Comparison of ENCODE assay signal across 8 mouse cellular contexts in the genomic region with DNA sequence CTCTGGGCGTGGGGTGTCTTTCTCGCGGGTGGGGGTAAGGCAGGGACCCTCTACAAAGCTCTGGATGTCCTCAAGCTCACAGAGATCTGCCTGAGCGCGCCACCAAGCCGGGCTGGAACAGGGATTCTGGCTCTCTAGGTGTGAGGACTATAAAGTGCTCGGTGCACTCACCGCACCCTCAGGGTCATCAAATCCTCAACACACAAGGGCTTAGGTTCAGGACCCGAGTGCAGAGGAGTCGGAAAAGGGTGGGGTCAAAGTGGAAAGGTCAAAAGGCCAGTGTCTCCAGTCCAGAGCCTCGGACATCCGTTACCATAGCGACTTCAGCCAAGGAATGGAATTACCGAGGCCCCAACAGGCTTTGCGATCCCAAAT. TPM values are rescaled to one million over a fixed set of nuclear protein-coding genes. Genes with fewer than 3 reads are reported as not detected.
DNase-seq lines count a peak whose midpoint lies in the region; ATAC-seq and TF ChIP-seq lines count a peak whose summit lies in the region.

No protein-coding gene starts in this region.

- peak overlapping the region; percentile 67 to 76 for H3K4me3 ChIP-seq in heart, embryonic 14.5 days (ENCODE audit: control insufficient read depth in 1 of 2, insufficient read depth in 1 of 2, low read depth in 1 of 2, low read length in 2 of 2)
- H3K4me3 ChIP-seq in MEL (ENCODE audit: control insufficient read depth in 1 of 2, insufficient read depth in 1 of 2, low read depth in 2 of 2, low read length in 2 of 2), result peak overlapping the region; percentile 52 to 93
- peak overlapping the region; percentile 88 for H3K4me3 ChIP-seq in hindbrain, embryonic 12.5 days
- H3K4me3 ChIP-seq in midbrain, embryonic 12.5 days, result peak overlapping the region; percentile 81

- no peak; the same call in 1 of the 2 replicates for ATAC-seq in heart, embryonic 14.5 days (ENCODE audit: insufficient number of reproducible peaks, insufficient read depth, low FRiP score, low read depth)
- ATAC-seq in hindbrain, embryonic 12.5 days (ENCODE audit: low FRiP score), result no peak; the same call in 1 of the 2 replicates
- no peak; the same call in 1 of the 2 replicates for ATAC-seq in midbrain, embryonic 12.5 days (ENCODE audit: low FRiP score, low read depth)

- no peak for TF ChIP-seq CTCF in MEL (IDR thresholded peaks at IDR 0.05 in 2 of 3, conservative IDR thresholded peaks at IDR 0.05 in 1 of 3; ENCODE audit: control insufficient read depth in 1 of 3, insufficient read depth in 1 of 3, low read depth in 2 of 3, low read length in 3 of 3, poor library complexity in 1 of 3, severe bottlenecking in 1 of 3)

- H3K9me3 ChIP-seq in heart, embryonic 14.5 days (ENCODE audit: control insufficient read depth, low read length), result no peaks in the 10 kb centered on the region
- no peaks in the 10 kb centered on the region for H3K9me3 ChIP-seq in MEL (replicated peaks; ENCODE audit: insufficient read depth, low read length)
- H3K9me3 ChIP-seq in hindbrain, embryonic 12.5 days (replicated peaks), result no peaks in the 10 kb centered on the region
- no peaks in the 10 kb centered on the region for H3K9me3 ChIP-seq in midbrain, embryonic 12.5 days

- 6% methylated on average over 15 of the region's 15 CpGs for WGBS in heart, embryonic 14.5 days
- 8% methylated on average over 15 of the region's 15 CpGs for WGBS in hindbrain, embryonic 12.5 days
- WGBS in midbrain, embryonic 12.5 days, result 3% methylated on average over 15 of the region's 15 CpGs

- peaks cover 10% of the 10 kb centered on the region for H3K79me2 ChIP-seq in MEL (ENCODE audit: control insufficient read depth, insufficient read depth, low read length, poor library complexity)

- H3K4me1 ChIP-seq in heart, embryonic 14.5 days (ENCODE audit: control insufficient read depth in 2 of 2, insufficient read depth in 2 of 2, low read length in 2 of 2), result peaks cover 3 to 12% of the 10 kb centered on the region in 2 experiments; a peak in 3 of 4 replicates
- peaks cover 0 to 9% of the 10 kb centered on the region in 2 experiments; a peak in 1 of 4 replicates for H3K4me1 ChIP-seq in MEL (ENCODE audit: control insufficient read depth in 1 of 2, insufficient read depth in 2 of 2, low read length in 2 of 2)
- peaks cover 15% of the 10 kb centered on the region for H3K4me1 ChIP-seq in hindbrain, embryonic 12.5 days
- peaks cover 17% of the 10 kb centered on the region for H3K4me1 ChIP-seq in midbrain, embryonic 12.5 days

- TF ChIP-seq RAD21 in MEL (IDR thresholded peaks at IDR 0.05; ENCODE audit: low read depth, low read length), result no peak

- peaks cover 33% of the 10 kb centered on the region for H3K36me3 ChIP-seq in heart, embryonic 14.5 days (ENCODE audit: control insufficient read depth, insufficient read depth, low read length)
- peaks cover 0 to 4% of the 10 kb centered on the region in 2 experiments; a peak in 2 of 4 replicates for H3K36me3 ChIP-seq in MEL (ENCODE audit: control insufficient read depth in 1 of 2, insufficient read depth in 2 of 2, low read length in 2 of 2)
- peaks cover 13% of the 10 kb centered on the region; the same call in 1 of the 2 replicates for H3K36me3 ChIP-seq in hindbrain, embryonic 12.5 days
- H3K36me3 ChIP-seq in midbrain, embryonic 12.5 days, result peaks cover 22% of the 10 kb centered on the region

- TF ChIP-seq POLR2A in MEL (IDR thresholded peaks at IDR 0.05; ENCODE audit: control insufficient read depth in 1 of 2, insufficient read depth in 1 of 2, low read depth in 1 of 2, low read length in 2 of 2, poor library complexity in 1 of 2), result no peak

- peak overlapping the region; percentile 66 for H3K9ac ChIP-seq in heart, embryonic 14.5 days (ENCODE audit: low read length)
- H3K9ac ChIP-seq in MEL (ENCODE audit: control insufficient read depth, low read depth, low read length, poor library complexity, severe bottlenecking), result peak overlapping the region; percentile 59
- H3K9ac ChIP-seq in hindbrain, embryonic 12.5 days, result peak overlapping the region; percentile 56; the same call in 1 of the 2 replicates
- peak overlapping the region; percentile 45 for H3K9ac ChIP-seq in midbrain, embryonic 12.5 days (replicated peaks)

- TF ChIP-seq EP300 in MEL (IDR thresholded peaks at IDR 0.05; ENCODE audit: low read depth in 1 of 2, low read length in 2 of 2), result no peak

- H3K27me3 ChIP-seq in heart, embryonic 14.5 days (ENCODE audit: control insufficient read depth, insufficient read depth, low read length), result no peaks in the 10 kb centered on the region
- no peaks in the 10 kb centered on the region; a peak in 1 of 4 replicates for H3K27me3 ChIP-seq in MEL (ENCODE audit: control insufficient read depth in 1 of 2, insufficient read depth in 2 of 2, low read length in 2 of 2)
- no peaks in the 10 kb centered on the region; the same call in 1 of the 2 replicates for H3K27me3 ChIP-seq in hindbrain, embryonic 12.5 days
- peaks cover 9% of the 10 kb centered on the region; the same call in 1 of the 2 replicates for H3K27me3 ChIP-seq in midbrain, embryonic 12.5 days

- no peak overlapping the region for H3K27ac ChIP-seq in heart, embryonic 14.5 days (replicated peaks in 1 of 2; ENCODE audit: control insufficient read depth in 1 of 2, insufficient read depth in 1 of 2, low read depth in 2 of 2, low read length in 2 of 2)
- no peak overlapping the region for H3K27ac ChIP-seq in MEL (ENCODE audit: control insufficient read depth, low read depth, low read length)
- 0 out of 2 replicates have a peak overlapping the region, but pooled peaks have one; percentile 30 for H3K27ac ChIP-seq in hindbrain, embryonic 12.5 days
- no peak overlapping the region for H3K27ac ChIP-seq in midbrain, embryonic 12.5 days (replicated peaks)

- DNase-seq in heart, postnatal 4 days, result no peak
- no peak for DNase-seq in MEL (ENCODE audit: low read depth, low spot score)
- no peak for DNase-seq in urinary bladder, postnatal 4 days (ENCODE audit: low spot score in 2 of 2)
- no peak for DNase-seq in adrenal gland, postnatal 14 days
- no peak for DNase-seq in left cerebral cortex, postnatal 14 days (ENCODE audit: low spot score in 2 of 2)

- H3K4me2 ChIP-seq in heart, embryonic 14.5 days (ENCODE audit: low read length), result peak overlapping the region; percentile 88
- peak overlapping the region; percentile 93 for H3K4me2 ChIP-seq in hindbrain, embryonic 12.5 days (replicated peaks)
- H3K4me2 ChIP-seq in midbrain, embryonic 12.5 days (replicated peaks), result peak overlapping the region; percentile 78

- intact Hi-C loops in left cerebral cortex, postnatal 14 days (cut with DNase I), result loop anchor here (2.0 kb wide), 1 partner anchor 102 kb away; no protein-coding TSS in a partner anchor

TF ChIP-seq in MEL, 35 proteins besides CTCF, POLR2A, EP300 and RAD21:
- TF ChIP-seq MAZ (IDR thresholded peaks at IDR 0.05; ENCODE audit: low read depth, low read length), result no peak

RNA-seq across cellular contexts. Expression of gene Nek2, which starts 0.3 kb away (rescaled TPM):
- 28.7 and 30.9 TPM in 2 replicates for polyA plus RNA-seq in heart, embryonic 14.5 days (2014; fragmentation: Nextera tagmentation; extraction: Ambion mirVana)
- 10 to 100 TPM; 29.0 to 32.1 TPM for total RNA-seq in heart, postnatal 4 days (2021)
- total RNA-seq in MEL (2012; rRNA removed), result 34.9 and 35.8 TPM in 2 replicates
- 10 to 100 TPM in 1 of 2 experiments, not detected in 1; 56.5 TPM for polyA plus RNA-seq in MEL (2012; ENCODE audit: insufficient read depth in 1 of 2, insufficient read length in 2 of 2, low read depth in 1 of 2, low replicate concordance in 2 of 2, missing spikeins in 1 of 2)
- polyA plus RNA-seq in hindbrain, embryonic 12.5 days (2016; fragmentation: Nextera tagmentation; extraction: Ambion mirVana), result 26.0 and 29.8 TPM in 2 replicates
- polyA plus RNA-seq in midbrain, embryonic 12.5 days (2016; fragmentation: Nextera tagmentation; extraction: Ambion mirVana), result 44.2 and 45.8 TPM in 2 replicates
- total RNA-seq in adrenal gland, postnatal 14 days (2021), result 9.3 and 10.0 TPM in 2 replicates
- total RNA-seq in left cerebral cortex, postnatal 14 days (2021), result 1 to 10 TPM; 1.6 to 1.8 TPM
